Mouse (Mus musculus): ENCODE measurements around the gene Ociad2. TPM values are rescaled to one million over a fixed set of nuclear protein-coding genes. Genes with fewer than 3 reads are reported as not detected.

Gene Ociad2
- 100 to 1,000 TPM; 122 to 128 TPM for total RNA-seq (2021)

DNA sequence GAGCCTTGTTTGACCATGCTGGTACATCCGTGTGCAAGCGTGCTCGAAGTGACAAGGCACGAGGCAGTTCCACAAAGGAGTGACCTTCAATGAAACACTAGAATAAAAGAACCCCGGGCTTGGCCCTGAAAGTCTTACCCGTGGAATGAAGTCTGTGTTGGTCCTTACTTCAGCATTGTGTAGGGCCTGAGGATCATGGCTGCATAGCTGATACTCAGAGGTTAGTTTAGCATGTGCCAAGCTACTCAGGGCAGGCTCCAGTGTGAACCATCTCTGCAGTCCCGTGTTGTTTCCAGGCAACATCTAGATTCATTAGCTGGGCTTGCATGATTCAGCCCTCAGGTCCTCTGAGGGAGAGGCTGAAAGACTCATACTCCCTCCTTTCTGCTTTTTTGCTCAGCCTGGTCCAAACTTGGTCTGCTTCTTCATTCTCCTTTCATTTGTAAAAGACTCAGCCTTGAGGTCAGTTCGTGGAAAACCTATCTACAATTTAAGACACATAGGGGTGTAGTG, at the start of gene Ociad2:
TSS of gene Ociad2 (minus strand) at position 306 of the 513 bp plus-strand sequence.
- no peak for DNase-seq (ENCODE audit: extremely low spot score in 1 of 2, low spot score in 1 of 2)

DNA sequence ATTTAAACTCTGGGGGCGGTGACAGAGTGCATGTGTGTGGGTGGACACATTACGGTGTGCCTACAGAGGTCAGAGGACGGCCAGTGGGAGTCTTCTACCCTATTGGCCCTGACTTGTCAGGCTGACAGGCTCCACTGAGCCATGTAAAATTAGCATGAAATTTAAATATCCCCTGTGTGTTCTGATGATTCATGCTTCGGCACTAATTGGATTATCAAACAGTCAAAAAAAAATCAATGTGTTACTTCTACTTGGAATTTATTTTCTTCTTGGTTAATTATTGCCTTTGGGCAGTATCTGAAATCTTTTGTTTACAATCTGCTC, 42.8 kb upstream of the Ociad2 start:
- DNase-seq (ENCODE audit: extremely low spot score in 1 of 2, low spot score in 1 of 2) = no peak

DNA sequence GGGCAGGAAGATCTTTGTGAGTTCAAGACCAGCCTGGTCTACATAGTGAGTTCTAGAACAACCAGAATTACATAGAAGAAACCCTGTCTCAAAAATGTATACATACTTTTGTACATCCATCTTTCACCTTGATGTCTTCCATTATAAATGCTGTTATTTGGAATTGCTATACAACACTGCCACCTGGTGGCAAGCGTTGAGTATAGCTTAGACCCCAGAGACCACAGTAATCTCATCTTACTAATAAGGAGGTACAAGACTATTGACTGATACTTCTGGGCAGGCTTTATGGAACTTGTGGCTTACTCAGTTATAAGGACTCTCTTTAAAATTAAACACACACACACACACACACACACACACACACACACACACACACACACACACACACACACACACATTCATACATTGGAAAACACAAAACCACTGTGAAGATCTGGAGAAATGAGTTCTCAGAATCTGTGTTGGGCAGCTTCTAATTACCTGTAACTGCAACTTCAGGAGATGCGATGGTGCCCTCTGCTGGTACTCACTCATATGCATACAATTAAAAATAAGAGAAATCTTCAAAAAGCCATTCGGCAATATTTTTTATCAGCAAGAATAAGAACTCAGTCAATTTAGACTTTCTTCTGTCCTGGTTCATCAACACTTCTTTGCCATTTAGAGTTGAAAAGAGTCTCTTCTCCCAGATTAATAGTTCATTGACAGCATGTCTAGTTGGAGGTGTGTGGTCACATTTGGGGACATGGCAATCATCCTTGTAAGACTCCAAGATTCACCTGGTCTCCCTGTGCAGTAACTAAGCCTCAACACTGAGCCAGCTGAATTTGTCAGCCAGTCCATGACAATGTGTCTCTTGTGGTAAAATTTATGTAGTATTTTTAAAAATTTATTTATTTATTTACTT, 42.2 kb upstream of the Ociad2 start:
- DNase-seq (ENCODE audit: extremely low spot score in 1 of 2, low spot score in 1 of 2) = peak; percentile 48 to 75

DNA sequence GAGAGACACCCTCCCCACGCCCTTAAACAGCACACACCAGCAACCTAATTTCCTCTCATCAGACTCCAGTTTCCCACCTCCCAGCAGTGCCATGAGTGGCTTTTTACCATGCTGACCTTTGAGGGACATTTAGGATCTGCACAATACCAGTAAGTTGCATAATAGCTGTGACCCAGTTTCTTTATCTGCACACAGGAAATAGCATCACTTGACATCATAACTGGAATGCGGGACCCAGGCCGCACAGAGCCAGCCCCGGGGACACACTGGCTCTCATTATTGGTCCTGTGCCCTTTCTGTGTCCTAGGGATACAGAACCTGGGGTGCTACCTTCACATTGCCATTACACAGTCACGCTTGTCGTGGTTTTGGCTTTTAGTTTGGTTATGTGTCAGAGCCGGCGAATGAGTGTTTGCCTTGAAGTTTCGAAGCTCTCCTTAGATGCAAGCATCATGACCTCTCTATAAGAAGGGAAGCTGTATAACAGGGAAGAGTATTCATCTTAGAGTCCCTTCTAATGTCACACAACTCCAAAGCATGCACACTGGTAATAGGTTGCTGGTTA, 41.2 kb upstream of the Ociad2 start:
- DNase-seq (ENCODE audit: extremely low spot score in 1 of 2, low spot score in 1 of 2) = no peak

DNA sequence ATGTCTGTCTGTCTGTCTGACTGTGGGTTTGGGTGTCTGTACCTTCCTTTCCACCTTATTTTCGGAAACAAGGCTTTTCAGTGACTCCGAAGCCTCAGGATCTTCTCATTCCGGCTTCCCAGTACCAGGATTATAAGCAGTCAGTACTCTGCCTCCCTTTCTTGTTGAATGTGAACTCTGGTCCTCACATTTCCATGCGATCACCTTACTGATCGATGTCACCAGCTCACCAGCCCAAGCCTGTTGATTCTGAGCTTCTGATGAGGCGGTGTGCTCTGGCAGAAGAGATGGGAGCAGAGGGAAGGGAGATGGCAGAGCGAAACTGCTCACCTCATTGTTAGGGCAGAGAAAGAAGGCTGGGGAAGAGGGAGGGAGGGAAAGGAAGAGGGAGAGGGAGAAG, 40.7 kb upstream of the Ociad2 start:
- DNase-seq (ENCODE audit: extremely low spot score in 1 of 2, low spot score in 1 of 2) = no peak

DNA sequence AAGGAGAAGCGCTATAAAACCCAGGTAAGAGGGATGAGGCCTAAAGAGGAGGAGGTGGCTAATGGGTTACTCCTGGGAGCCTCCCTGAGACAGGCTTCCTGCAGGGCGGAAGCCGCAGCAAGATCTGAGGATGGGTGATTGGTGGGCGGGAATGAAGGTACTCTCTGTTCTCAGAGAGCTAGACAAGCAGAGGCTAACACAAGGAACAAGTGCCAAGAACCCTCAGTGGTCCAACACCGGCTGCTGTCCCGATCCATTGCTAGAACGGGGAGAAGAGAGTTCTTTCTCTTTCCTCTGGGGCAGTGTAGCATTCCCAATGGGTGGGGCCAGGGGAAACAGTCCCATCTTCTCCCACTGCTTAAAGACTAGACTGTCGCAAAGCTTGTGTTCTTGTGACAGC, 40.0 kb upstream of the Ociad2 start:
- DNase-seq (ENCODE audit: extremely low spot score in 1 of 2, low spot score in 1 of 2) = no peak

DNA sequence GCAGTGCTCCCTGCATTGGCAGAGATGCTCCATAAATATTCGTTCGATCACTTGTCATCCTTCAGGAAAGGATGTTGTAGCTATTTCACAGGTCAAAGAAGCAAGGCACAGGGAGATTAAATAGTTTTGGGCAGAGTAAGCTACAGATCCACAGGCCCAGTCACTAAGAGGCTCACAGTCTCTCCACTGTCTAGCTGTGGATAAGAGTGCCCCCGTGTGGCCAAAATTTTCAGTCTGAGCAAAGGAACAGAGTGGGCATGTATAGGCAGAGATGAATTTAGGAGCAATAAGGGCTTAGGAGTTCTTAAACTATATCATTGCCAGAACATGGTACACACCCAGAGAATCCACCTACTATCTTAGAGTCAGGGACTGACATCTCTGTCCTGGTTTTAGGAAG, 39.1 kb upstream of the Ociad2 start:
- DNase-seq (ENCODE audit: extremely low spot score in 1 of 2, low spot score in 1 of 2) = peak; percentile 80 to 99

DNA sequence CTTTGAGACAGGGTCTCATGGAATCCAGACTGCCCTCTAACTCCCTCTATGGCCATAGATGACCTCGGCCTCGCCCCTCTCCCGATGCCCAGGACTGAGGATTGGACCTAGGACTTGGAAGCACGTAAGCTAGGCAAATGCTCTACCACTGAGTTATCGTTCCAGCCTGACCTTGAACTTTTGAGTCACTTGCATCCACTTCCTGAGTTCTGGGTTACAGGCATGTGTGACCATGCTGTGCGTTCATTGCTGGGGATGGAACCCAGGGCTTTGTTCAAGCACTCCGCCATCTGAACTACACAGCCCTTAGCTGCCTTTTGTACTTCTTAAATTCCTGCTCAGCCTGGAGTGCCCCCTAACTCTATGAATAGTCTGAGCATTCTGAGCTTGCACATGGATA, 35.7 kb upstream of the Ociad2 start:
- no peak for DNase-seq (ENCODE audit: extremely low spot score in 1 of 2, low spot score in 1 of 2)

DNA sequence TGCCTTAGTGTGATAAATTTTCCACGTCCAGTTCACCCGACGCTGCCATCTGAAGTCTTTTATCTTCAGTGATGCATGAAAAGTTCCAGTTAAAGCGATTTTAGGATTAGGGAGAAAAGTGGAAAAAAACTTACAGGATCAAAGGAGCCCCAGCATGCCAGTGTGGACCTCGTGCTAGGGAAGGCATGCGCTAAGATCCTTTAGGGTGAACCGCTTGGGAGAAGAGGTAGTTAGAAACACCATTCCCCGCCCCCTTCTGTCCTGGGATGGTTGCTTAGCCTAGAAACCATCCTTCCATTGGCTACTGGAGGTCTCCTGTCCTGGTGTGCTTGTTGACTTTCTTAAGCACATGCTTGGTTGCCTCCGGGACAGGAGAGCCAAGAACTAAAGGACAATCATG, 35.2 kb upstream of the Ociad2 start:
- no peak for DNase-seq (ENCODE audit: extremely low spot score in 1 of 2, low spot score in 1 of 2)

DNA sequence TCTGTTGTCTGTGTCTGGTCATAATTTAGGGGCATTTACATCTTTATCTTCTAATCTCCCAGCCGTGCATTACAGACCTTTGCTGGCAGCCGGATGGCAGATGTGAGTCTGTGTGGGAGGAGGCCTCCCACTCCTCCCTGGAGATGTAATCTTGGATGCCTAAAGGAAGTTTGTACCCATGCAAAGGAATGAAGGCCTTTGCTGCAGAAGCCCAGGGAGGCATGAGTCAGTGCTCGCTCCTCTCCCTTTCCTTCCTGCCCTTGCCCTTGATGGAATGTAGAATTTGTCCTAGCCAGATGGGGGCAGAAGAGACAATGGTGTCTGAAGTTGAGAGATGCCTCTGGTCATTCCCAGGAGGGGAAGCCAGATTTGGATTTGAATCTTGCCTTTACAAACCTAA, 32.4 kb upstream of the Ociad2 start:
- DNase-seq (ENCODE audit: extremely low spot score in 1 of 2, low spot score in 1 of 2) = no peak

DNA sequence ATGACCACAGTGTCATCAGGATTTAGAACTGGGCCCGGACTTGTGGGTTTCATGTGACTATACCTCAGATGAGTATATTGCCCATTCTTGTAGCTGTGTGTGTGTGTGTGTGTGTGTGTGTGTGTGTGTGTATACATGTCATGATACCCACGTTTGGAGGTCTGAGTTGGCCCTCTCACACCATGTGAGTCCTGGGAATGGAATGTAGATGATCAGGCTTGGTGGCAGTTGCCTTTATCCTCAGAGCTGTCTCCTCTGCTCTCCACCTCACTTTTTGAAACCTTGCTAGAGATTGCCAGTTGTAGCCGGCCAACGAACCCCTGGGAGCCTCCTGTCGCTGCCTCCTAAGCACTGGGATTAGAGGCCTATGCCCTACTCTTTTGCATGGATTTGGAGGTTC, 31.8 kb upstream of the Ociad2 start:
- DNase-seq (ENCODE audit: extremely low spot score in 1 of 2, low spot score in 1 of 2) = no peak

DNA sequence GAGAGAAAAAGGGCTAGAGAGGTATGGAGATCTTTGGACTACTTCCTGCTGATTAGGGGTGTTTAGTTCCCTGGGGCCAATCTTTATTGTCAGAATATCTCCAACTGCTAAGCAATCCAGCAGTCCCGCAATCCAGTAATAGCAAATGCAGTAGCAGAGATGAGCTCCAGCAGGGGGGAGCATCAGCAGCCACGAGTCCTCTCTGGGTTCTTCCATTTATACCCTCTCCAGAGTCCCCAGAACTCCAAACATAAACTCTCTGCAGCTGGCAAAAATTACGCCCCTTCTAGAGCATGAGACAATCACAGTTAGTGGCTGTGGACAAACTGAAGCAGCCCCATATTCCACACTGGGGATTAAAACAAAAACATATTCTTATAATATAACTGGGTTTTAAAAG, 28.9 kb upstream of the Ociad2 start:
- no peak for DNase-seq (ENCODE audit: extremely low spot score in 1 of 2, low spot score in 1 of 2)

DNA sequence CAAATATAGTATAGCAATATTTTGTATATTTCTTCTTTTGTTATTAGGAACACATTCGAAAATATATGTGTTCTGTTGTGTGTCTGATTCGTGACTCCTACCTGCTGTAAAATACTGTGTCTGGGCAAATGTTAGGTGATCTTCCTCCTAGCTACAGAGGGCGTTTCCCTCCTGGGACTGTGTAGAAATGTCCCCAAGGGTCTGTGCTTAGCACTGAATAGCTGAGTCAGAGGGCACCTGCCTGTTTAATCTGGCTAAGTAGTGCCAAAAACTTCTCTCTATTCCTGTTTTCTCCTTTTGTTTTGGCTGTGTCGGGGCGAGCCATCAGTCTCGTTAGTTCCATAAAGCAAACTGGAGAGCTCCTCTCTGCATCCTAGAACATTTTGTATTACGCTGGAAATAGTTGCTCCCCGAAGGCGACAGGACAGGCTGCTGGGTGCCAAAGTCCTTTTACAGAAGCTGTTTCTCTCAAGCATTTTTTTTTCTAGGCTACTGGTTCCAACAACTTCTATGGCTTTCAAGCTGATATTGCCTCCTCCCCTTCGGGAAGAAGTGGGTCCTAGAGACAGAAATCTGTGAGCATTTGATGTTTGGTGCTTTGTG, 28.1 kb upstream of the Ociad2 start:
- no peak for DNase-seq (ENCODE audit: extremely low spot score in 1 of 2, low spot score in 1 of 2)

DNA sequence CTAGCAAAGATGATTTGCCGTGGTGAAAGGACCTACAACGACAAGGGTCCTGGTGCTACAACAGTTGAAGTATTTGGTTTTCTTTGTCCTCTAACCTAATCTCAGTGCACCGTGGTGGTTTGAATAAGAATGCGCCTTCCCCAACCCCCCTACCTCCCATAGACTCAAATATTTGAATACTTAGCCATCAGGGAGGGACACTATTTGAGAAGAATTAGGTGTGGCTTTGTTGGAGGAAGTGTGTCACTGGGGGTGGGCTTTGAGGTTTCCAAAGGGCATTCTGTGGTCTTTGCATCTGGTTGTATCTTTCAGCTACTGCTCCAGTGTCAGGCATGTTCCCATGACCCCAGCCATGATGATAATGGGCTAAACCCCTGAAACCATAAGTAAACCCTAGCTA, 27.1 kb upstream of the Ociad2 start:
- no peak for DNase-seq (ENCODE audit: extremely low spot score in 1 of 2, low spot score in 1 of 2)

DNA sequence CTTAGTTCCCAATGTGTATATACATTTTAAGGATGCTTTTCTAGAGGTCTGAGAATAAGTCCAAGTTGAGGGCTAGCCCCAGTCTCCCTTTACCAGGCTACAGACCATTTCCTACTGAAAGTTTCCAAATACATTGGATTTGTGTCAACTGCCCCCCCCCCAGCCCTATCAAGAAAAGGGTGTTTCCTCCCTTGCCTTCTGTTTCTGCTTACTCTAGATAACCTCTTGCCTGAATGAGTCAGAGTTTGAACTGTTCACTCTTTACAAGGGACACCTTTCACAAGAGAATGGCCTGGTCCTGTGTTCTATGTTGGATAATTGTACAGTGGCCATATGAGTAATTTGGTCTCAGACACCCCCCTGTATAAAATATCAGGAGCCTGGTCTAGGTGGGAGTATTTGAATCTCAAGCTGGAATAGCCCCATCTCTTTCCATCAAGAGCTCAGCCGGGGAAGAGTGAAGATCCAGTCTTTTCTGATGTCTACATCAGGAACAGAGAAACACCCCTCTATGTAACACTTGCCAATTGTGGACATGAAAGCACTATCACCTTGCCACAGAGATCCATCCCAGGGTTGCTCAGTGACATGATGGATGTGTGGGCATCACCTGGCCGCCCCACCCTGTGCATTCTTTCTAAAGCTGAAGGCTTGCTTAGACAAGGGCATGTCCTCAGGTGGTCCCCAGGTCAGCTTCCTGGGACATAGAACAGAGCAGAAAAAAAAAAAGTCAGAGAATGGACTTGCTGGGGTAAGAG, 23.5 kb upstream of the Ociad2 start:
- DNase-seq (ENCODE audit: extremely low spot score in 1 of 2, low spot score in 1 of 2) = no peak

DNA sequence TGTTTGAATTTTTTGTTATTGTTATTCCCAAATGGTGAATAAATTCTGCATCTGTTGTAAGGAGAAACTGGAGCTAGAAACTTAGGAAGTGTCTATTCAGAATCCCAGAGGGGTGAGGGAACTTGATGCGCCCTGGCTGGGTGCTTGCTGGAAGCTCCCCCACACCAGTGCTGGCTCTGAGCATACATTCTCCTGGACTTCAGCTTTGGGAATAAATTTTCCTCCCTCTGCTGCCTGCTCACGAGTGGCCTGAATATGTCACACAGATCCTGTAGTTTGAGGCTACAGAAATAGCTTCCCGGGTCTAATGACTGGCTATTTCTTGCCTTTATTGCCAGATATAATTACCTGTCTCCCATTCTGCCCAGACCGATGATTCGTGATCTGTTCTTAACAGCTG, 22.0 kb upstream of the Ociad2 start:
- no peak for DNase-seq (ENCODE audit: extremely low spot score in 1 of 2, low spot score in 1 of 2)

DNA sequence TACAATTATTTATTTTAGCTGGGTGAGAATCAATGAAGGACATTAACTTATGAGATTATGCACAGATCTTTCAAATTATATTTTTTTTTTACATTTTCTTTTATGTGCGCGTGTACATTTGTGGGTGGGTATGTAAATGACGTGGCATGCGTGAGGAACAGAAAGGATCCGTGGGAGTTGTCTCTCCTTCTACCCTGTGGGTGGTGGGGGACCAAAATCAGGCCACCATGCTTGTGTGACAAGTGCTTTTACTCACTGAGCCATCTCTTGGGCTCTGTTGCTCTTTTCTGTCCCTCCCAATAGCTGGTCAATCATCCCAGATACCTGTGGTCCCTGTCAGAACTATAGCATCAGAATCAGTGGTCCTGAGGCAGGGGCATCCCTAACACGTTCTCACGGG, 21.5 kb upstream of the Ociad2 start:
- DNase-seq (ENCODE audit: extremely low spot score in 1 of 2, low spot score in 1 of 2) = no peak

DNA sequence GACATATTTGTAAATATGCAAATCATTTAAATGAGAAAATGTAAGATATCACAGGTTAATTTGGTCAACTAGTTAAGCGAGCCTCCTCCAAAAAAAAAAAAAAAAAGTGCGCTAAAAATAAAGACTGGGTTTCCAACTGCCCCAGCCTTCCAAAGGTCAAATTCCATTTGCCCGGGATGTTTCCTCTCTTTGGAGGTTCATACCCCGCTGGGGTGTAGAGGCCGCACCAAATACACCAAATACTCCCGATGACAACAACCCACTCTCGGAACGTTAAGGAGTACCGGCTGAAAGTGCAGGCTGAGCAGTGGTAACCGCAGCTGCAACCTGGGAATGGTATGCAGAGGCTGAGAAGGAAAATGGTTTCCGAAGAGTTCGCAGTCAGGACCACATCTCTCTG, 19.4 kb upstream of the Ociad2 start:
- no peak for DNase-seq (ENCODE audit: extremely low spot score in 1 of 2, low spot score in 1 of 2)

DNA sequence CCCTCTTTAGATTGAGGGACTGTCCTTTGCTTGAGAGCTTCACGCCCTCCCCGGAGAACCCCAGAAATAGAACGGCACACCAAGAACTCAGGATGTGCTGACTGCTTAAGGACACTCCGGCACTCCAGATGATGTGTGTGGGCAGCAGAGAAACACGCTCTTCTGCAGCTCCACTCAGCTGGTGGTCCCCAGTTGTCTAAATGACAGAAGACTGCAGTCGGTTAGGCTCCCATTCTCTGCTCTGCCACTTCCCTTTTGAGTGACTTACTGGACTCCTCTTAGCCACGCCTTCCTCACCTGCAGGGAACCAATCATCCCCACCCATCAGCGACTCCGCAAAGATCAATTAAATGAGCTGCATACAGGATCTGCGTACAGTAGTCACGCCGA, 18.9 kb upstream of the Ociad2 start:
- no peak for DNase-seq (ENCODE audit: extremely low spot score in 1 of 2, low spot score in 1 of 2)

DNA sequence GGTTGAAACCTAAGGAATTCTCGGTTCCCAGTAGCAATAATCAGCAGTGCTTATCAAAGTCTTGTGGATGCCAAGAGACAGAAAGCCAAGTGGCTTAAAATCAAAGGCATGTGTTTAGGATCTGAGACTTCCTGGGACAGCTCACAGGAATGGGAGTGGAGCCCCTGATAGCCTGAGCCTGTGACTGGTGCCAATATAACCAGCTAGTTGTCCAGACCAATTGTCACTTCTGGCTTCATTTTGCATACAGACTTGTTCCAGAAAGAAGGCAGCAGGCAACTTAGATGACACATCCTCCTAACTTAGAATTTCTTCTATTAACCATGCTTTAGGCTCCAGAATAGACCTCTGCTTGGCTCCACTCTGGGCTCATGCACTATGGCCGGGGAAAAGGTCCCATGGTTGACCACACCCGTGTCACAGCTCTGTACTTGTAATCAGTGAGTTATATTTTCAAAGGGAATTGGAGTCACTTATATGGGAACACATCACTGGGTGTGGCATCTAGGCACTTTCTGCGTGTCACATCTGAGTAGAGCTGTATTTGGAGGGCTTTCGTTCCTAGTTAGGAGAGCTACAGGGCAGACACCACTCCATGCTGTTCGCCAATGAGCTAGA, 18.4 kb upstream of the Ociad2 start:
- no peak for DNase-seq (ENCODE audit: extremely low spot score in 1 of 2, low spot score in 1 of 2)

DNA sequence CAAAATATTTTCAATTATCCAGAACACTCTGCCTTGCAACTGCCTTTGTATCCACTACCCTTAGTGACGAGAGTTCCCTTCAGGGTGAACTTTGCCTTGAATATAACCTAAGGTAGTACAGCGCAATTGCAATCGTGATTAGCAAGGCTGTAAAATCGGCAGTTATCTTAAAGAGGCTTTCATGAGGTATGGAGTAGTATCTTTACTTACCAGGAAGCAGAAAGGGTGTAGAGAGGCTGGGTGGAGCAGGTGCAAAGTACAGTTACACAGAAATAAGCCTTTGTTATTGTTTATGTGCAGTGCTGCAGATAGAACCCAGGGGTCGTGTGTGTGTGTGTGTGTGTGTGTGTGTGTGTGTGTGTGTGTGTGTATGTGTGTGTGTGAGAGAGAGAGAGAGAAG, 14.6 kb upstream of the Ociad2 start:
- DNase-seq (ENCODE audit: extremely low spot score in 1 of 2, low spot score in 1 of 2) = no peak
